Mouse (Mus musculus) cerebellum, adult 8-10 months (tissue): ENCODE data around the gene Acot8.

Source experiments
- DNase-seq: peaks from one replicate; pipeline ENCODE4 v3.0.0; 2022

Gene Acot8

DNA sequence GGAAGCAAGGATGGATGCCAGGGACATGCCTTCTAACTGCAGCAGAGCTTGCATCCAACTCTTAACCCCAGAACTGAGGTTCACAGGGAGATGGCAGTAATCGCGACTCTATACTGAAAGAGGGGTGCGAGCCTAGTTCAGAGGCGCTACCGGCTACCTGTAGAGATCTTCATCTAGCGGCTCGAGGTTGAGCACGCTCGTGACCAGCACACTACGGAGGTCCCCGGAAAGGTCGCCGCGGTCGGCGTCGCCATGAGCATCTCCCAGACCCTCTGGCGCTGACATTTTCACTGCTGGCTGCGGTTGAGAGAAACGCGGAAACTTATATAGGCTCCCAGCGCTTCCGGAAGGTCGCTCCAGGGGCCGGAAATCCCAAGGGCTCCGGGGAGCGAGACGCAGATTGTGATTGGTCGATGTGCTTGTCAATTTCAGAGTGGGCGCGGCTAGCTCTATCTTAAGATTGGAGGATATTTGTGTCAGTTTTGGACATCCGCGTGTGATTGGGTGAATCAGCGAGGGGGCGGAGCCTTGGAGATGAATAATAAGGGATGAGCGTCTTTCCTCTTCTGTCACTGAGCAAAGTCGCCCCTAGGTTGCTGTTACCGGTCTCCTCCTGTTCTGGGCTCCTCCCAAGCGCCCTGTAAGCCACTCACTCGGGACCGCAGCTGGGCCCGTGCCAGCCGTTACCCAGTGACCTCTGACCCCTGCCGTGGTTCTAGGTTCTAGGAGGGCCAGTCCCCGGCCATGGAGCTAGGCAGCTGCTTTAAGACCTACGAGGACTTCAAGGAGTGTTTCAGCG, at the start of gene Acot8, which contains the start of gene Zswim3:
TSS of gene Acot8 (minus strand) at position 350 of the 799 bp plus-strand sequence.
TSS of gene Zswim3 (plus strand) at position 566 of the 799 bp plus-strand sequence.
- DNase-seq, result peak; percentile 99

DNA sequence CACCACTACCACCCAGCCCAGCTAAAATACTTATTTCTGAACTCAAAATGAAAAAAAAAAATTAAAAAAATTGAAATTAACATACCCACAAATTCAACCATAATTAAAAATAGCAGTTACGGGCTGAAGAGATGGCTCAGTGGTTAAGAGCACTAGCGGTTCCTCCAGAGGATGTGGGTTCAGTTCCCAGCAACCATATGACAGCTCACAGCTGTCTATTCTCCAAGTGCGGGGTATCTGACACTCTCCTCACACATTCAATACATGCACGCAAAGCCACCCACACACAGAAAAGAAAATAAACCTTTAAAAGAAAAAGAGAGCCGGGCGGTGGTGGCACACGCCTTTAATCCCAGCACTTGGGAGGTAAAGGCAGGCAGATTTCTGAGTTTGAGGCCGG, 45.4 kb upstream of the Acot8 start:
- no peak for DNase-seq

DNA sequence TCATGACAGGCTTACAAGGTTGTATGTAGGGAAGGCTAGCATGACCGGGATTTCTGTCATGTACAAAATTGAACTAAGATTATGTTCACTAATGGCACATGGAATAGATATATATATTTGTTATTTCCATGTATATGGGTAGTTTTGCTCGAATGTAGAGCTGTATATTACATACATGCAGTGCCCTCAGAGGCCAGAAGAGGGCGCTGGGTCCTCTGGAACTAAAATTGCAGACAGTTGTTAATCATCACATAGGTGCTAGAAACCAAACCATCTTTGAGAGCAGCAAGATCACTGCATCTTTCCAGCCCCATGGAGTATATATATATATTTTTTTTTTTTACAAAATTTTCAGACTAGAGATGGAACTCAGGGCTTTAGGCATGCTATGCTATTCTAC, 41.1 kb upstream of the Acot8 start:
- DNase-seq, result no peak

DNA sequence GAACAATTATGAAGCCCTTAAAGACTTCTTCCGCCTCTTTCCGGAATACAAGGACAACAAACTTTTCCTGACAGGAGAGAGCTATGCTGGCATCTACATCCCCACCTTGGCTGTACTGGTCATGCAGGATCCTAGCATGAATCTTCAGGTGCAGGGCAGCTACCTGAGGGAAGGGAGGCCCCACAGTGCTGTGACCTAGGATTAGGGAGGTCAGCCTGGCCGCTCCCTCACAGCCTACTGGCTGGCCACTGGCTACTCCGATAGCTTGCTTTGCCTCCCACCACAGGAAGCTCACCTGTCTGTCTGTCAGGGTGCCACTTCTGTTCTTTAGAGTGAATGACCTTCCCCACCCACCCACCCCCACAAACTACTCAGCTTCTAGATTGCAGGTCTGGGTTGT, 30.5 kb upstream of the Acot8 start:
- DNase-seq, result no peak

DNA sequence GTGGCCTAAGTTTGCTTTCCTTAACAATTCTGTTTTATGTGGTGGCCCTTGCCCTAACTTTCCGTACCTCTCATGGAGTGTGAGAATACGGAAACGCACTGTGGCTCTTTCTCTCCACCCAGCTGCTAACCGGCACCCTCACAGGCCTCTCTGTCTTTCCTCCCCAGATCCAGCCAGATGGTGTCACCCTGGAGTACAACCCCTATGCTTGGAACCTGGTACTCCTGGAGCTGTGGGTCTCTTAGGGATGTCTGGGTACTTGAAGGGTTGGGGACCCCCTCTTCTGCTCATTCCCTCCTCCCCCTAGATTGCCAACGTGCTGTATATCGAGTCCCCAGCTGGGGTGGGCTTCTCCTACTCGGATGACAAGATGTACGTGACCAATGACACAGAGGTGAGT, 29.8 kb upstream of the Acot8 start:
- DNase-seq, result peak; percentile 41

DNA sequence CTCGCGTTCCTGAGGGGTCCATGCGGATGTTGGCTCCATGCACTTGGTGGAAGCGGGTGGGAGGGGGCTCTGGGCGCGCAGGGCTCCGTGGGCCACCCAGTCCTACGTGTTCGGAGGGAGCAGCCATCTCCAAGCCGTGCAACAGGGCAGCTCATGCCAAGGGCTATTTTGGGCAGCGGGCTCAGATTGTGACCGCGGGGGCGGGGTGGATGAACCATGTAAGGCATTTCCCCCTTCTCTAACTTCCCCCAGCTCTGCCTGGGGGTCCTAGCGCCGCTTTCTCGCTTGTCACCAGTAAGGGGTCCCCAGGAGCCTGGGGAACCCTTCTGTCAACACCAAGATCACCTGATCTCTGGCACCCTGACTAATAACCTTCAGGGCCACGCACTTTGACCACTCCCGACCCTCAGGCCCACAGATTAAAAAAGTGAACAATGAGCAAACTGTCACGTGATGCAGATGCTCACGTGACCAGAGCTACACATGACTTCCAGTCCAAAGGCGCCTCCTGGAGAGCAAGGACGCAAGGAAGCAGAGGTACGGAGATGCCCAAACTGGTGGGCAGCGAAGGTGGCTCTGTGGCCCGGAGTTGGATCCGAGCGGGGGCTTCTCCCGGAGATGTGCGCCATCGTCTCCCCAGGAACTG, 28.8 kb upstream of the Acot8 start, which contains the start of gene Neurl2:
TSS of gene Neurl2 (minus strand) at position 143 of the 646 bp plus-strand sequence.
- peak; percentile 89 for DNase-seq

DNA sequence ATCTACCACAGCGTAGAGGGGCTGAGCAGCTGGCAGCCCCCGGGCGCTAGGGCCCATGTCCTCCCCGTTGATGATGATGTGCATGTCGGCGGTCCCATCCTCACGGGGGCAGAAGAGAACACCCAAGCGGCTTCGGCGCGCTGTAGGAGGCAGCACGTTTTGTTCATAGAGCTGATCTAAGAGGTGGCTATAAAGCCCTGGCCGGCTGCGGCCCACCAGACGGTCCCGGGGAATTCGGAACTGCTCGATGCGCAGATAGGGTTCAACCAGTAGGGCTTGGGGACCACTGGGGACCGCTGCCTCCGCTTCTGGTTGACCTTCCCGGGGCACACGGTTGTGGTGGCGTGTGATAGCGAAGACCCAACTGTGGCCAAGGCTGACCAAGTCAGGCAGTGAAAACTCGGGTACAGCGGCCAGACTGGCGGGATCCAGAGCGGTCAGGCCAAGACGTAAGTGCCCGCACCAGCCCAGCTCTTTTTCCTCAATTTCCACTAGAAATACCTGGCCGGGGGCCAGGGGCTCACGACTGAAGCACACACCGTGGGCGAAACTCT, 28.1 kb upstream of the Acot8 start, which contains the start of gene Ctsa:
TSS of gene Ctsa (plus strand) at position 126 of the 554 bp plus-strand sequence.
- DNase-seq, result peak; percentile 72

DNA sequence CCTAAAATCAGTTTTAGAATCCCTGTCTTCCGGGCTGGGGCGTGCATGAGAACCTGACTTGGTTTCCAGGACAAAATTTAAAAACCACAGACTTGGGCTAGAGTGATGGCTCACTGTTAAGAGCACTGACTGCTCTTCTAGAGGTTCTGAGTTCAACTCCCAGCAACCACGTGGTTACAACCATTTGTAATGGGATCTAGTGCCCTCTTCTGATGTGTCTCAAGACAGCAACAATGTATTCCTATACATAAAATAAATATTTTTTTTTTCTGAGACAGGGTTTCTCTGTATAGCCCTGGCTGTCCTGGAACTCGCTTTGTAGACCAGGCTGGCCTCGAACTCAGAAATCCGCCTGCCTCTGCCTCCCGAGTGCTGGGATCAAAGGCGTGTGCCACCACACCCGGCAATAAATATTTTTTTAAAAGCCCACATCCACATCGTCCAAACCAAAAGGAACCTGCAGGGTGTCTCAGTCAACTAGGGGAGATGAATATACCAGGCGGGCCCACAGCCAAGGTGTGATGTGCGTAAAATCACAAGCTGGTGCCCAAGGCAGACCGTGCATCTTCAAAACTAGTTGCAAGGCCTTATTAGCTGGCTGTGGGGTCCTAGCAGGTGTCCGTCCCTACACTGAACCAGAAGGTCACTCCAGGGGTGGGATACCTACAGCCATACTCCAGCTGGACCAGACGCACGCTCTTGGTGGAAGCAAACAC, 27.5 kb upstream of the Acot8 start:
- peak; percentile 38 for DNase-seq

DNA sequence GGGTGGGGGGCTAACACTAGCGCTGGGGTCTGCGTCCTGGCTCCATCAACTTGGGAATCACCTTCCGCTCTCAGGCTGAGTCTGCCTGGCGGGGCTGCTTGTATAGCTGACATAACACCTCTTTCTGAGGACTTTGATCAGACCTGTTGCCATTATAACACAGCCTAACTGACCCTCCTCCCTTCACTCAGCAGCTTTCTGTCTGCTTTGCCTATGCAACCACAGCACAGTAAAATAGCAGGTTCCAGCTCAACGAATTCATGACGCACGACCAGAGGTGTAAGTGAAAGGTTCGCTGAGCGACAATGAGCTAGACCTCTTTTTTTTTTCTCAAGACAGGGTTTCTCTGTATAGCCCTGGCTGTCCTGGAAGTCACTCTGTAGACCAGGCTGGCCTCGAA, 26.3 kb upstream of the Acot8 start:
- no peak for DNase-seq

DNA sequence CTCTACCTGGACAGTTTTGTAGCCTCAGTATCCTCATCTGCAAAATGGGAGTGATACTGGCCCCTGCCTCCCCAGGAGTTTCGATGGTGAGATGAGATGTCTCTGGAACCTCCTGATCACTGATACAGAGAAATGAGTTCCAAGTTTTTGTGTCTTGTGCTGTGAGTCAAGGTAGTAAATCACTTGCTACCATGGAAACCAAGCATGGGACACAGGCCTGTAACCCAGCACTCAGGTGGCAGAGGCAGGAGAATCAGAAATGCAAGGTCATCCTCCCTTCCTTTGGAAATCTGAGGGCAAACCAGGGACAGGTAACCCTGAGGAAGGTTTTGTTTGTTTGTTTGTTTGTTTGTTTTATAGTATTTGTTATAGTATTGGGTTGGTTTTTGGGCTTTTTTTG, 24.4 kb upstream of the Acot8 start:
- DNase-seq, result no peak

DNA sequence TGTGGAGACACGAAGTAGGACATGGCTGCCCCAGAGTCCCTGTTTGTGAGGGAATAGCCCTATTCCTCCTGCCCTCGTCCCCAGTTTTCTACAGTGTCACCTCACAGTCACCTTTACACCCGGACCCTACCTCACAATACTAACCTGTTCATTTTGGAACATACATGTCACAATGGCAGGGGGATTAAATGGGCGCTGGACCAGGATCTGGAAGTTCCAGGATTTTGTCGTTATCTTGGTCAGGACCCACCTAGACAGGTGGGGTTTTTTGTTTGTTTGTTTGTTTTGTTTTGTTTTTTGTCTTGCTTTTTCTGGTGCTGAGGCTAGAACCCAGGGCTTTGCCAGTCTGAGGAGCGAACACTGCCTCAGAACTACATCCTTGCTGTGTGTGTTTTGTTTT, 23.8 kb upstream of the Acot8 start, which contains the start of gene Spata25:
TSS of gene Spata25 (minus strand) at position 101 of the 400 bp plus-strand sequence.
- DNase-seq, result no peak

DNA sequence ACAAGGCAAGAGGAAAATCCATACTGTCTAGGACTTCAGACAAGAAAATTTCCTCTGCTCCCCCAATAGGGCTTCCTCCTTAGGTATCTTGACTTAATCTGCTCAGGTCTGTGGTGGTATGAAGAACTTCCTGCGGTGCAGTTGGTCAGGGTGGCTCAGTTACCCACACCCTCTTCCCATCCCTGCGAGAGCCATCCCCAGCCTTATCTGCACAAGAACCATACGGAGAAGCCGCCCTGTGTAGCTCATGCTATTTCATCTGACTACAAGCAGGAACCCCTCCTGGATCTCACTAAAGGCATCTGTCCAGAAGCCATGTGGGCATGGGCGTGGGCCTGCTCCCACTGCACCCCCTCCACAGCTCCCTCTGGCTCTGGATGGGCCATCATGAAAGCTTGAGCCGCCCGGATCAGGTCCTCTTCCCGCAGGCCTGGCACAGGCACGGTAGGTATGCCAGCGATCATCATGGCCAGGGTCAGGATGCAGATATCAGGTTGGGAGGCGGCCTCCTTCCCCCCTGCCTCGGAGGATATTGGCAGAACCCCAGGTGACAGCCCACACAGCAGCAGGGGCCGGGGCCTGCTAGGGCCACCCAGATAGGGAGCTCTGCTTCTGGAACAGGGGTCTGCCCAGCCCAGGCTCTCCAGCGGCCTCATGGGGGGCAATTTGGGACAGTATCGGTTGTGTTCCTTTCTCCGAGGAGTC, 22.6 kb upstream of the Acot8 start:
- DNase-seq, result no peak

DNA sequence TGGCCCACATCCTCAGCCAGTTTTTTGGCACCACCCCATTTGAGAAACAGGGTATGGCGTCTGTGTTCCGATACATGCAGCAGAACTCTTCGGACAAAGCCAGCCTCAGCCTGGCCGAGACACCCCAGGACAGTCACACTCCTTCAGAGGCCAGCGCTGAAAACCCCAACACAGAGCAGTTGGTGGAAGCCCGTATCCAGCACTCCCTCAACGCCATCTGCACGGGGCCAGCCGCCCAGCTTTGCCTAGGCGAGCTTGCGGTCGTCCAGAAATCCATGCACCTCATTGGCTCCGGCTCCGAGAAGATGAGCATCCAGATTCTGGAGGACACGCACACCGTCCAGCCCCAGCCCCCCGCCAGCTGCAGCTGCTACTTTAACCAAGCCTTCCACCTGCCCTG, 20.8 kb upstream of the Acot8 start:
- DNase-seq, result no peak

DNA sequence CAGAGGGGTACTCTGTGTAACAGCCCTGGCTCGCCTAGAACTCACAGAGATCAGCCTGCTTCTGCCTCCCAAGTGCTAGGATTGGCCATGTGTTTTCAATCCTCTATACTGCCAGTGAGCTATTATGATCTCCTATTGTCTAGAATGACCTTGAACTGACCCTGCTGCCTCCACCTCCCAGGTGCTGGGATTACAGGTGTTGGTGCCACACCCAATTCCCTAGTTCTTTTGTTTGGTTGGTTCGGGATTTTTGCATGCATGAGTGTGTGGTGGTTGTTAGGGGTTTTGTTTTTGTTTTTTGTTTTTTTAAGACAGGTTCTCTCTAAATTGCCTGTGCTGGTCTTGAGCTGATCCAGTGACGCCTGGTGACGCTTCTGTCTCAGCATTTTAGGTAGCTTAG, 19.3 kb upstream of the Acot8 start:
- no peak for DNase-seq

DNA sequence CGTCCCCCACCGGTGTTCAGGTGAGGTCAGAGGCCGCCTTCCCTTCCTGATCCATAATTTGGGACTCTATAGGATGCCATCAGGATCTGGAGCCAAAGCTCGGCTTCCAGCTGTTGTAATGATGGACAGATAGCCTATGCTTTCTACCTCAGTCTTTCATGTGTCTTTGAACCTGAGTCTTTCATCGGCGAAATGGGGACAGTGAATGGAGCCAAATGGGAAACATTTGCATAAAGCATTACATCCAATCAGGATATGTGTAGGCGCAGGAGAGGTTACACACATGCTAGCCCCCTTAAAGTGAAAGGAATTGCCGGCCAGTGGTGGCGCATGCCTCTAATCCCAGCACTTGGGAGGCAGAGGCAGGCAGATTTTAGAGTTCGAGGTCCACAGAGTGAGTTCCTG, 18.5 kb upstream of the Acot8 start:
- no peak for DNase-seq

DNA sequence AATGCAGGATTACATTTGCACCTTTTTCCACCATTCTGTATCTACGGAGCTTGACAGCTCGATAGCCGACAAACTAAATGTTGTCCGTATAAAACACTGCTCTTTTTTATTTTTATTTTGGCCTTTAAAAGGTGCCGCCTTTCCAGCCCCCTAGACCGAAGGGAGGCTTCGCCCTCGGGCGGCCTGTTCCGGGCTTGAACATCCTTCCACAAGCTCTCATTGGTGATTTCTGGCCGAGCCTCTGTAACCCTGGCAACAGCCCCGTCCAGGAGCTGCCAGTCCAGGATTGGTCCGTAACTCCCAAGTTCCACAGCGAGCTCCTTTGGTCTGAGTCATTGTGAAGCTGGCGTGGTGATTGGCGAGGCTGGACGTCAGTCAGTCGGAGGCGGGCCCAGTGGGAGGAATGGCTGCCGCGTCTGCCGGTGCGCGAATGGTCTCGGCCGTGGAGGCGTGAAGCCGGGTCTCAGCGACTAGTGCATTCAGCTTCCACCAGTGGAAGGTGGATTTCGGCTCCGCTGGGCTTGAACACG, 18.0 kb upstream of the Acot8 start, which contains the start of gene Zswim1:
TSS of gene Zswim1 (plus strand) at position 51 of the 530 bp plus-strand sequence.
- DNase-seq, result peak; percentile 100

DNA sequence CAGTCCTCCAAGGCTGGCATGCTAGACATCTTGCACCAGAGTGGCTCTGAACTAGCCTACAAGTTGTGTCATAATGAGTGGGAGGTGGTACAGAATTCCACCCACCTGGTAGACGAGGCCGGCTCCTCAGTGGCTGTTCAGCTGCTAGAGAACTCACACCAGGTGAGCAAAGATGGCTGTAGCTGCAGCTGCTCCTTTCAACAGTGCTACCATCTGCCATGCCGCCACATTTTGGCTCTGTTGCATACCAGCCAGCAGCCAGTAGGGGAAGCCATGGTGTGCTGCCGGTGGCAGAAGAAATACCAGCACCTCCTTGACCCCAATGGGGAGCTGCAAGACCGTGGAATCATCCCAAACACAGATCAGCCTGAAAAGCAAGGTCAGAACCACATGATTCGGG, 16.4 kb upstream of the Acot8 start:
- DNase-seq, result peak; percentile 16

DNA sequence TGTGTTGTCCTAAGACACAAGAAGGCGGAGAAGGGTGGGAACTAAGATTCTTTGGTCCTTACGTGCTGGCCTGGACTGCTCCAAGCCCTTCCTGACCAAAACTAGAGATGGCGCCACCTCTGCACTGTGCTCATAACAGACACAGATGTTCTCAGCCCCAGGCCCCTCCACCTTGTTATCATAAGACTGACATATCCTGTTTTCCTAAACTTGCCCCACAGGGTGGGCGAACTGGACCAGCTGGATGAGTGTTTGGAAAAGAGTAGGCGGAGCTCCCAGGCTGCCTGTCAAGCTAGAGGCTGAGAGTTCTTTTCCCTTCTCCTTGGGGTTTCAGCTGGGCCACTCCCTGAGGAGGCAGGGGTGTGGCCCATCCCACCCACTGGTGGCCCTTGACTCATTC, 13.0 kb upstream of the Acot8 start:
- no peak for DNase-seq

DNA sequence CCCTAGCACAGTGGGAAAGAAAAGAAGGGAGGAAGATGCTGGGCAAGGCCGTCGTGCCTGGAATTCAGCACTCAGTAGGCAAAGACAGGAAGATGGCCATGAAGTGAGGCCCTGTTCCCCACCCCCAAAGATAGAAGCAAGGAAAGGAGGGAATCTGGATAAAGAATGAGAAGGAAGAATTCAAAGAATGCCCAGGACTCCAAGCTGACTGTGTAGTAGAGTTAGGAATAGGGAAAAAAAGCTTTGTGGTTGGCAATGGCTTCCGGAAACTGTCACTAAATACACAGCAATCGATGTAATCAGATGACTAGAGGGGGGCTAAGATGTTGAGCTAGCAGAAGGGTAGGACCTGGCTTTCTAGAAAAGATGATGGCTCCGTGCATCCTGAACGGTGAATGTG, 12.5 kb upstream of the Acot8 start:
- no peak for DNase-seq

DNA sequence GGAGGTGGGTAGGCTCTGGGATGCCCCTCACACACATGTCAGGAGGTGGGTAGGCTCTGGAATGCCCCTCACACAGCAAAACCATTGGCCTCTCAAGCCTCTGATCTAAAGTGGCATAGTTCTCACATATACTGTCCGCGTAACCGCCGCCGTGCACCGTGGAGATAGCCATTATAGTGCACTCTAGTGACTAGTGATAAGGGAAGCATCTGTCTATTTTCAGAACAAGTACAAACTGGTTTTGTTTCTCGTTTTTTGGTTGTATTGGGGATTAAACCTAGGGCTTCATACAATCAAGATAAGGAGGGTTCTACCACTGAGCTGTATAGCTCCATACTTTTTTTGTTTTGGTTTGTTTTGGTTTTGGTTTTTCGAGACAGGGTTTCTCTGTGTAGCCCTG, 11.1 kb upstream of the Acot8 start:
- DNase-seq, result no peak

DNA sequence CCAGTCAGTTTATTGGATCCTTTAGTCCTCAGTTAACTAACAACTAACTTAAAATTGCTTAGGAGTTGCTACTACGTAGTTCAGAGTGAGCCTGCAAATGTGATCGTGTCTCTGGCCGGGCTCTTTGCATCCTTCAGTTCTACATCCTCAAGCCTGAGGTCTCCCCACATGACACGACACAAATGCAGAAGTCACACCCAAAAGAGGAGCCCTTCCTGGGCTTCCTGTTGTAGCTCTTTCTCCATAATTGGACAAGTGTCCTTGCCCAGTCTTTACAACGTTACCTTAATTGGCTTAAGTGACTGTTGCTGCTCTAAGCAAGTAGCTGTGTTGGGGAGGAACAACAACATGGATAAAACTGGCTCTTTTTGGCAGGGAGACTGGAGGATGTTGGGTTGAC, 10.7 kb upstream of the Acot8 start:
- no peak for DNase-seq

DNA sequence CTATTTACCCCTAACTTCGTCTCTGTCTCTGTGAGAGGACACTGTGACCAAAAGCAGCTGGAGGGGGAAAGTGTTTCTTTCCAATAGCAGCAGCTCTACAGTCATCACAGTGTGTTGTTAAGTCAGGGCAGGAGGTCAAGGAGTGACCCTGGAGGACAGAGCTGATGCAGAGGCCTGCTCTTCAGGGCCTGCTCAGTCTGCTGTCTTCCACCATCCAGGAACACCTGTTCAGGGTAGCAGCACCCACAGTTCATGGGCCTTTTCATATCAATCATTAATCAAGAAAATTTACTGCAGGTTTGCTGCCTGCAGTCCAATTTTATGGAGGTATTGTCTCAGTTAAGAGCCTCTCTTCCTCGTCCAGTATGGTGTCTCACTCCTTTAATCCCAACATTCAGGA, 8.9 kb upstream of the Acot8 start:
- DNase-seq, result no peak
